Mouse (Mus musculus): ENCODE data around the gene Smg6.
"Not testable (repeated sequence)": the region's sequence is repeated elsewhere in the genome, so short reads cannot be mapped to it uniquely, and the experiment has no call there.

Smg6 gene

GRCm38 (mm10) chr11:74994141-74994540 lies 68.5 kb downstream of the Smg6 start:
- no peak for DNase-seq (ENCODE audit: low read depth, low spot score)

DNA sequence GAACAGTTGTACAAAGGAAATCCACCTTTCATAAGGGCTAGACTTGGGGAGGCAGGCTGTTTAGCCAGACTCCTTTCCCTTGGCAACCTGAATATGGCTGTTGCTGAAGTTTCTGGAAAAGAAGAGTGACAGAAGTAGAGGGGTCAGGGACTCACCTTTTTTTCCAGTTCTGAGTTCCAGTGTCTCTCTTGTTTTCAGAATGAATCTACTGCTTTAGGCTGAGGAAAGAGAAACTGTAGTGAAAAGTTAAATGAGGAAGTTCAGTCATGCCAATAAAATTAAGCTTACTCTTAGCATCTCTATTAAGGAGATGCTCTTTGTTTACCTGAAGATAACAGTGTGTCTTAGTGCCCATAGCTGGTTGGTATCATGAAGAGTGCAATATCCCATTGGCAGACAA lies 69.2 kb downstream of the Smg6 start:
- no peak for DNase-seq (ENCODE audit: low read depth, low spot score)

- DNase-seq (ENCODE audit: low read depth, low spot score): no peak
These were observed 70.9 kb downstream of the Smg6 start for GRCm38 (mm10) chr11:74996482-74996881.

GRCm38 (mm10) chr11:75000869-75001653 lies 75.4 kb downstream of the Smg6 start:
- no peak for DNase-seq (ENCODE audit: low read depth, low spot score)

GRCm38 (mm10) chr11:75008270-75008669 lies 82.6 kb downstream of the Smg6 start:
- no peak for DNase-seq (ENCODE audit: low read depth, low spot score)

DNA sequence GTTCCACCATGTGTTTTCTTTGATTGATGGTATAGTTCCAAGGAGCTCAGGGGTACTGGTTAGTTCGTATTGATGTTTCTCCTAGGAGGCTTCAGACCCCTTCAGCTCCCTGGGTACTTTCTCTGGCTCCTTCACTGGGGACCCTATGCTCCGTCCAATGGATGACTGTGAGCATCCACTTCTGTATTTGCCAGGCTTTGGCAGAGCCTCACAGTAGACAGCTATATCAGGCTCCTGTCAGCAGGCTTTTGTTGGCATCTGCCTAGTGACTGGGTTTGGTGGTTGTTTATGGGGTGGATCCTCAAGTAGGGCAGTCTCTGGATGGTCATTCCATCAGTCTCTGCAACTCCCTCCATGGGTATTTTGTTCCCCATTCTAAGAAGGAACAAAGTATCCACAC lies 83.9 kb downstream of the Smg6 start:
- not testable (repeated sequence) for DNase-seq (ENCODE audit: low read depth, low spot score)

GRCm38 (mm10) chr11:75012997-75013694 lies 87.5 kb downstream of the Smg6 start:
- no peak for DNase-seq (ENCODE audit: low read depth, low spot score)

DNA sequence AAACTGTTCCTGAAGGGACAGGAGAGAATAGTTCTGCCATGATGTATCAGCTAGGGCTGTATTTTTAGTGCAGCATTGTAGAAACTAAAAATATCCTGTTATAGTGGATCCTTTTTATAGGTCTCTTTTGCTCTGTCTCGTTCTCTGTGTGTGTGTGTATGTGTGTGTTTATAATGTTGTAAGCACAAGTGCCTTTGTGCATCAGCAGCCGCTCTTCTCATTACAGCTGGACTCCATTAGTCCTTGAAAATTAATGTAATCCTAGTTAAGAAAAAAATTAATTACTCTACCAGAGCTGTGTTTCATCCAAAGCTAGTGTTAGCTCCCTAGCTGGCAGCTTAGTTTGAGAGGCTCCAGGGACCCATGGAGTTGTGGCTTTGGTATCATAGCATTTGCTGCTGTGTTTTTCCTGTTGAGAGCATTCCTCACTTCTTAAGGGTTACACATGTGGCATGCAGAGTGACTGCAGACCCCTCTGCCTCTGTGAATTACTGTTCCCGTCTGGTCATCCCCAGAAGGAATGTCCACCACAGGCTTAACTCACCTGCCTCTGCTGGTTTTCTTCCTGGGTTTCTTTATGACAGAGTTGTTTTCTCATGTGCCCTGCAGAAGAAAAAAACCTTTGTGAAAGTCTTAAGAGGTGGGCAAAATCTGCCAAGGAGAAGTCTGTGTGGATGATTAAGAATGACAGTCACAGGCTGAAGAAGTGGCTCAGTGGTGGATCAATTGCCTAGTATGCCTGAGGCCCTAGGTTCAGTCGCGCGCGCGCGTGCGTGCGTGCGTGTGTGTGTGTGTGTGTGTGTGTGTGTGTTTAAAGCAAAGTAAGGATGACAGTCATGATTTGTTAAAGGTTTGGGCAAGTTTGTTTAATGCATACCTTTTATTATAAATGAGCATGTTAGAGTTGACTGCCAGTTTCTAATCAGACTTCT lies 88.4 kb downstream of the Smg6 start:
- no peak for DNase-seq (ENCODE audit: low read depth, low spot score)

DNA sequence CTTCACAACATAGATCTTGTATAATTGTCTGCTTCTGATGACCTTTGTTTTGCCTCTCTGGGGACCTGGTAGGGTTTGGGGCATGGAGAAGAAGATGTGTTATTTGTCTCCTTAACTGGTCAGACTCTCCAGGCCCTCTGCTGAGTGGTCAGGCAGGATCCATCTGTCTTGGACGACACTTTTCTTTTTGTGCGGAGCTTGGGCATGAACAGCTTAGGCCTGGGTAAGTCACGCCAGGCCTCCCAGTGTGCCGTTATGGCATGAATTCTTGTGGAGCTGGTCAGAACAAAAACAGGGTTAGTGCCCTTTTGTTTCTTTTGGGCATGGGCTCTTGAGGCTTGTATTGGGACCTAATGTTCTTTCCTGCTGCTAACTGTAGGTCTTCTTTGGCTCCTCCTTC lies 89.2 kb downstream of the Smg6 start:
- no peak for DNase-seq (ENCODE audit: low read depth, low spot score)

GRCm38 (mm10) chr11:75015453-75015871 lies 89.8 kb downstream of the Smg6 start:
- DNase-seq (ENCODE audit: low read depth, low spot score): no peak

DNA sequence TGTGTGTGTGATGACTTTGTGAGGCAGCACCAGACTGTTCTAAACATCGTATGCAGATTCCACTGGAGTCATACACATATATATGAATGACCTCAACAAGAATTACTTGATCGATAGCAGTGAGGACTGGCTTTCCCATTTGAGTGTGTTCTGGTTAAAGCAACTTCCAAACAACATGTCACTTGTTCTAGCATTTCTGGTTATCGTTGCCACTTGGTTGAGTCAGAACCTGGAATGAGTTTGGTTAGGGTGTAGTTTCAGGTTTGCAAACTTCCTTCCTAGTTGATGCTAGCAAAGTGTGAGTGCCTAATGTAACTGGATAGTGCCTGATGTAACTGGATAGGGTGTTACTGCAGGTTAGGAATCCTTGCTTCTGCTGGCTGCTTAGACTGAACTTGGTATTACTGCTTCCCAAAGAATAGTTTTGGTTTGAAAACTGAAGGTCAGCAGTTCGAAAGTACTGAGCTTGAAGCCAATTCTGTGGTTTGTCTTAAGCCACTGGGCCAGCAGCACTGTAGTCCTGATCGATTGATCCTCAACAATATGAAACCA lies 90.8 kb downstream of the Smg6 start:
- DNase-seq (ENCODE audit: low read depth, low spot score): no peak

DNA sequence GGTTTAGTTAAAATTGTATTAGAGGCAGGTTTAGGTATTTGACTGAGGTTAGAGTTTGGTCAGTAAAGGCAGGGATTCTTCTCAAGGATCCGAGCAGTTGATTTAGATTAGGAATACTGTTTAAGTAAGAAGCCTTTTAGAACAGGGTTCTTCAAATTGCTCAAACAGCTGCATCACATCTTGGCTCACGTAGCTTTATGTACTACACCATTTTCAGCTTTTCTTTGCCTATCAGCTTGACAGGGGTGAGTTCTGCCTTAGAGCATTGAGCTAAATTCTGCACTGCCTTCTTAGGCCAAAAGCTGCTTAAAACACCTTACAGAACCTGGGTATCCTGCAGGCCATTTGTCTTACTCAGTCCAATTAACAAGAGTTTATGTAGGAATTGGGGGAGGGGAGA lies 92.2 kb downstream of the Smg6 start:
- DNase-seq (ENCODE audit: low read depth, low spot score): no peak

DNA sequence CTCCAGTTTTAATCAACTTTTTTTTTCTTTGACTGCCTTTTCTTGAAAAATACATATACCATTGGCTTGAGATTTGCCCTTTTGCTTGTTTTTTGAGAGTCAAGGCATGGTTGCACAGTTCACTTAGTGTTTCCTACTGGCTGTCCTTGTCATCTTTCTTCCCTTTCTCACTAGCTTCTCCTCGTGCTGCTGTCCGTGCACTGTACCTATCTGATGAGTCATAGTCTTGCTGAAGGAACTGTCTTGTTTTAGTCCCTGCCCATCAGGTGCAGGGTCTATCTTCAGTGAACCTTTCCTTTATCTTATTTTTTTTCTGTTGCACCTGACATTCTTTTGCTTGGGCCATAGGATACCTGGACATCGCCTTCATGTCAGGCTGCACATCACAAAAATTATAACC lies 101.4 kb downstream of the Smg6 start:
- DNase-seq (ENCODE audit: low read depth, low spot score): no peak

GRCm38 (mm10) chr11:75027616-75028015 lies 102.0 kb downstream of the Smg6 start:
- no peak for DNase-seq (ENCODE audit: low read depth, low spot score)

- DNase-seq (ENCODE audit: low read depth, low spot score): no peak
These were observed 105.6 kb downstream of the Smg6 start for GRCm38 (mm10) chr11:75031251-75031650.

DNA sequence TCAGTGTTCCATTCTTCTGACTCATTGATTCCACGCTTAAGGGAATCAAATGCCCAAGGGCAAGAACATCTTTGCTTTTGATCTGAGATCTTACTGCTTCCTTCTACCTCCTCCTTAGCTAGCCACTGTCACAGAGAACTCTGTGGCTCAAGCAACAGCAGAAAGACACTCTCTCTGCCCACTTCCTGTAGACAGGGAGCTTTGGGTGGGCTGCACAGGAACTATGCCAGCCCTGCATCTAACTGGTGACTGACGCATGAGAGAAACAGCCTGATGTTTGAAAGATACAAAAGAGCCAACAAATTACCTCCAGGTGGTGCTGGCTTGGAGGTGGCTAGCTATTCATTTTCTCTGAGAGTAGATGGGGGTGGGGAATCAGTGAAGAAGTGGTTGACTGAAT lies 107.3 kb downstream of the Smg6 start:
- DNase-seq (ENCODE audit: low read depth, low spot score): no peak

GRCm38 (mm10) chr11:75033581-75034067 lies 108.0 kb downstream of the Smg6 start:
- DNase-seq (ENCODE audit: low read depth, low spot score): no peak

GRCm38 (mm10) chr11:75034104-75034503 lies 108.5 kb downstream of the Smg6 start:
- DNase-seq (ENCODE audit: low read depth, low spot score): no peak

- no peak for DNase-seq (ENCODE audit: low read depth, low spot score)
These were observed 118.7 kb downstream of the Smg6 start for GRCm38 (mm10) chr11:75044333-75044732.

GRCm38 (mm10) chr11:75045822-75046221 lies 120.2 kb downstream of the Smg6 start:
- no peak for DNase-seq (ENCODE audit: low read depth, low spot score)

DNA sequence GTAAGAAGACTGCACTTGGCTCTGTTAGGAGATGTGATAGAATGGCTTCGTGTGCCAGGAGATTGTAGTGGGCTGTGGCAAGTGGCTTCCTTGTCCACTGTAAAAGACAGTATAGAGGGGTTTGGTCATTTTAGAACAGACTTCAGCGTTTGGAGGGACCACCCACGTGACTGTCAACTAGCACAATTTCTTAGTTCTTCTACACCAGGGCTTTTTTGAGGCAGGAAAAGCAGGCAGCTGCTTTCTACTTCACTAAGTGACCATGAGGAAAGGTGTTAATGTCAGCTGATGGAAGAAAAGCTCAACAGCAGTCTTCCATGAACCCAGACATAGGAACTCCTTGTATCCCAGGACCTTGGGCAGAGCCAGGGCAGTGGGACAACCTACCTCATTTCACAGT lies 121.0 kb downstream of the Smg6 start:
- DNase-seq (ENCODE audit: low read depth, low spot score): no peak

DNA sequence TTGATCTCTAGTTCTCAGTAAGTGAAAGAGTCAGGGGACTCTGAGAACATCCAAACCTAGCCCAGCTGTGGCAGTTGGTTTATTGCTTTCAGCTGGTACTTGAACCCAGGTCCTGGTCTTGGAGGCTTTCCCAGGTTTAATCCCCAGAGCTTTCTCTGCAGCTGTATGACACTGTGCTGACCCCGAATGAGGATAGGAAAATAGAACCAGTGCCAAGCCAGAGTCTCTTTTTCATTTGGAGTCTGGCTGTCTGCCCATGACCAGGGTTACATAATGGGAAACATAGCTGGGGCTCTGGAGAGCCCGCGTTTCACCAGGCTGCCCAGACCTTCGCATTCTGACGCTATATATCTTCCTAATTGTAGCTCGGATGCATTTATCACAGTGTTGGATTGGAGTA lies 121.4 kb downstream of the Smg6 start:
- peak; percentile 13 for DNase-seq (ENCODE audit: low read depth, low spot score)
